Mouse (Mus musculus): ENCODE data around the gene Adipor2. TPM values are rescaled to one million over a fixed set of nuclear protein-coding genes. Genes with fewer than 3 reads are reported as not detected.
A peak's percentile ranks its signal among the peaks of the same experiment; 100 is the strongest.

The Adipor2 gene
- polyA plus RNA-seq, 1 experiment from 2014 or later, result 29.8 TPM

GRCm38 (mm10) chr6:119412588-119412987 is 4.9 kb downstream of the Adipor2 start:
- 70% methylated on average over 4 of the region's 4 CpGs for WGBS
- Histone ChIP-seq H3K4me1 (ENCODE audit: control insufficient read depth, insufficient read depth, low read length) (peaks cover 11% of the 10 kb centered on the region), H3K27ac (ENCODE audit: low read length) (no peak overlapping the region), H3K36me3 (ENCODE audit: control insufficient read depth, insufficient read depth) (no peaks in the 10 kb centered on the region), H3K9me3 (replicated peaks; ENCODE audit: control insufficient read depth, low read length) (no peaks in the 10 kb centered on the region), H3K27me3 (ENCODE audit: control insufficient read depth, insufficient read depth, low read length) (no peaks in the 10 kb centered on the region), H3K9ac (ENCODE audit: low read length) (no peak overlapping the region), H3K4me2 (ENCODE audit: low read depth, low read length) (no peak overlapping the region), H3K4me3 (ENCODE audit: low read length) (no peak overlapping the region)
- ATAC-seq (replicated peaks; ENCODE audit: extremely low read depth, insufficient read depth, low FRiP score), result no peak

- ATAC-seq (replicated peaks; ENCODE audit: extremely low read depth, insufficient read depth, low FRiP score), result no peak
- no peaks in the 10 kb centered on the region for H3K9me3 ChIP-seq (replicated peaks; ENCODE audit: control insufficient read depth, low read length)
- no peaks in the 10 kb centered on the region for H3K36me3 ChIP-seq (ENCODE audit: control insufficient read depth, insufficient read depth)
- no peak overlapping the region for H3K9ac ChIP-seq (ENCODE audit: low read length)
- no peak overlapping the region for H3K4me2 ChIP-seq (ENCODE audit: low read depth, low read length)
- peaks cover 7% of the 10 kb centered on the region; the same call in 1 of the 2 replicates for H3K4me1 ChIP-seq (ENCODE audit: control insufficient read depth, insufficient read depth, low read length)
- H3K27ac ChIP-seq (ENCODE audit: low read length), result no peak overlapping the region
- WGBS, result 82% methylated on average over 3 of the region's 3 CpGs
- H3K4me3 ChIP-seq (ENCODE audit: low read length), result no peak overlapping the region
- no peaks in the 10 kb centered on the region for H3K27me3 ChIP-seq (ENCODE audit: control insufficient read depth, insufficient read depth, low read length)
Measured at GRCm38 (mm10) chr6:119411511-119411910, 6.0 kb downstream of the Adipor2 start.

- Histone ChIP-seq H3K4me1 (ENCODE audit: control insufficient read depth, insufficient read depth, low read length) (peaks cover 7% of the 10 kb centered on the region; the same call in 1 of the 2 replicates), H3K9ac (ENCODE audit: low read length) (no peak overlapping the region), H3K27ac (ENCODE audit: low read length) (peak overlapping the region; percentile 58), H3K9me3 (replicated peaks; ENCODE audit: control insufficient read depth, low read length) (no peaks in the 10 kb centered on the region), H3K4me3 (ENCODE audit: low read length) (no peak overlapping the region), H3K4me2 (ENCODE audit: low read depth, low read length) (no peak overlapping the region), H3K36me3 (ENCODE audit: control insufficient read depth, insufficient read depth) (no peaks in the 10 kb centered on the region), H3K27me3 (ENCODE audit: control insufficient read depth, insufficient read depth, low read length) (no peaks in the 10 kb centered on the region)
- ATAC-seq (replicated peaks; ENCODE audit: extremely low read depth, insufficient read depth, low FRiP score), result peak; percentile 69; the same call in 1 of the 2 replicates
- 13% methylated on average over 1 of the region's 1 CpGs for WGBS
Measured at GRCm38 (mm10) chr6:119409766-119410165, 7.7 kb downstream of the Adipor2 start.

DNA sequence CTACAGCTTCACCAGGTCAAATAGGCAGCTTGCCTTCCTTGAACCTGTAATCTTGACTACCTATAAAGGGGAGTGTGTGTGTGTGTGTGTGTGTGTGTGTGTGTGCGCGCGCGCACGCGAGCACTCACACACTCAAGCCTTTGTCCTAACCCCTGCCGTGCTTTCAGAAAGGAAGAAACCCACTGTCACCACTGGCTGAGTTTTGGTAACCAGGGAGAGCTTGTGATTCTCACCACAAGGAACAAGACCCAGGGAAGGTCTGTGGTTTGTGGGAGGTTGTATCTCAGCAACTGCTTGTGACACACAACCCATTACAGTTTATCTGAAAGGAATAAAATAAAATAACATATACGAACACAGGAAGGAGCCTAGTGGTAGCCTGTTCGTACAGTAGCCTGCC is 8.9 kb downstream of the Adipor2 start:
- Histone ChIP-seq H3K9ac (ENCODE audit: low read length) (no peak overlapping the region), H3K9me3 (replicated peaks; ENCODE audit: control insufficient read depth, low read length) (no peaks in the 10 kb centered on the region), H3K36me3 (ENCODE audit: control insufficient read depth, insufficient read depth) (no peaks in the 10 kb centered on the region), H3K27me3 (ENCODE audit: control insufficient read depth, insufficient read depth, low read length) (no peaks in the 10 kb centered on the region), H3K27ac (ENCODE audit: low read length) (no peak overlapping the region), H3K4me1 (ENCODE audit: control insufficient read depth, insufficient read depth, low read length) (peaks cover 7% of the 10 kb centered on the region; the same call in 1 of the 2 replicates), H3K4me2 (ENCODE audit: low read depth, low read length) (no peak overlapping the region), H3K4me3 (ENCODE audit: low read length) (no peak overlapping the region)
- 77% methylated on average over 9 of the region's 9 CpGs for WGBS
- ATAC-seq (replicated peaks; ENCODE audit: extremely low read depth, insufficient read depth, low FRiP score), result no peak

GRCm38 (mm10) chr6:119407818-119408217 is 9.7 kb downstream of the Adipor2 start:
- no peaks in the 10 kb centered on the region for H3K27me3 ChIP-seq (ENCODE audit: control insufficient read depth, insufficient read depth, low read length)
- no peak for ATAC-seq (replicated peaks; ENCODE audit: extremely low read depth, insufficient read depth, low FRiP score)
- no peak overlapping the region for H3K9ac ChIP-seq (ENCODE audit: low read length)
- no peak overlapping the region for H3K4me2 ChIP-seq (ENCODE audit: low read depth, low read length)
- H3K4me1 ChIP-seq (ENCODE audit: control insufficient read depth, insufficient read depth, low read length), result peaks cover 7% of the 10 kb centered on the region; the same call in 1 of the 2 replicates
- H3K9me3 ChIP-seq (replicated peaks; ENCODE audit: control insufficient read depth, low read length), result no peaks in the 10 kb centered on the region
- 64% methylated on average over 6 of the region's 6 CpGs for WGBS
- H3K27ac ChIP-seq (ENCODE audit: low read length), result no peak overlapping the region
- no peaks in the 10 kb centered on the region for H3K36me3 ChIP-seq (ENCODE audit: control insufficient read depth, insufficient read depth)
- no peak overlapping the region for H3K4me3 ChIP-seq (ENCODE audit: low read length)

- ATAC-seq (replicated peaks; ENCODE audit: extremely low read depth, insufficient read depth, low FRiP score), result no peak
- Histone ChIP-seq H3K4me2 (ENCODE audit: low read depth, low read length) (no peak overlapping the region), H3K4me3 (ENCODE audit: low read length) (no peak overlapping the region), H3K9ac (ENCODE audit: low read length) (no peak overlapping the region), H3K27me3 (ENCODE audit: control insufficient read depth, insufficient read depth, low read length) (no peaks in the 10 kb centered on the region), H3K27ac (ENCODE audit: low read length) (no peak overlapping the region), H3K4me1 (ENCODE audit: control insufficient read depth, insufficient read depth, low read length) (peaks cover 7% of the 10 kb centered on the region; the same call in 1 of the 2 replicates), H3K9me3 (replicated peaks; ENCODE audit: control insufficient read depth, low read length) (no peaks in the 10 kb centered on the region), H3K36me3 (ENCODE audit: control insufficient read depth, insufficient read depth) (no peaks in the 10 kb centered on the region)
- 86% methylated on average over 8 of the region's 8 CpGs for WGBS
Measured at GRCm38 (mm10) chr6:119406528-119406927, 11.0 kb downstream of the Adipor2 start.

GRCm38 (mm10) chr6:119405310-119405709 is 12.2 kb downstream of the Adipor2 start:
- Histone ChIP-seq H3K4me3 (ENCODE audit: low read length) (no peak overlapping the region), H3K4me2 (ENCODE audit: low read depth, low read length) (no peak overlapping the region), H3K27ac (ENCODE audit: low read length) (no peak overlapping the region), H3K27me3 (ENCODE audit: control insufficient read depth, insufficient read depth, low read length) (no peaks in the 10 kb centered on the region), H3K9ac (ENCODE audit: low read length) (no peak overlapping the region), H3K36me3 (ENCODE audit: control insufficient read depth, insufficient read depth) (no peaks in the 10 kb centered on the region), H3K9me3 (replicated peaks; ENCODE audit: control insufficient read depth, low read length) (no peaks in the 10 kb centered on the region), H3K4me1 (ENCODE audit: control insufficient read depth, insufficient read depth, low read length) (peaks cover 7% of the 10 kb centered on the region; the same call in 1 of the 2 replicates)
- ATAC-seq (replicated peaks; ENCODE audit: extremely low read depth, insufficient read depth, low FRiP score), result no peak
- 77% methylated on average over 7 of the region's 7 CpGs for WGBS

GRCm38 (mm10) chr6:119404854-119405253 is 12.7 kb downstream of the Adipor2 start:
- Histone ChIP-seq H3K4me3 (ENCODE audit: low read length) (no peak overlapping the region), H3K9me3 (replicated peaks; ENCODE audit: control insufficient read depth, low read length) (no peaks in the 10 kb centered on the region), H3K4me2 (ENCODE audit: low read depth, low read length) (no peak overlapping the region), H3K27me3 (ENCODE audit: control insufficient read depth, insufficient read depth, low read length) (no peaks in the 10 kb centered on the region), H3K27ac (ENCODE audit: low read length) (no peak overlapping the region), H3K9ac (ENCODE audit: low read length) (no peak overlapping the region), H3K36me3 (ENCODE audit: control insufficient read depth, insufficient read depth) (no peaks in the 10 kb centered on the region), H3K4me1 (ENCODE audit: control insufficient read depth, insufficient read depth, low read length) (peaks cover 3% of the 10 kb centered on the region; the same call in 1 of the 2 replicates)
- WGBS, result 92% methylated on average over 4 of the region's 4 CpGs
- ATAC-seq (replicated peaks; ENCODE audit: extremely low read depth, insufficient read depth, low FRiP score), result no peak

DNA sequence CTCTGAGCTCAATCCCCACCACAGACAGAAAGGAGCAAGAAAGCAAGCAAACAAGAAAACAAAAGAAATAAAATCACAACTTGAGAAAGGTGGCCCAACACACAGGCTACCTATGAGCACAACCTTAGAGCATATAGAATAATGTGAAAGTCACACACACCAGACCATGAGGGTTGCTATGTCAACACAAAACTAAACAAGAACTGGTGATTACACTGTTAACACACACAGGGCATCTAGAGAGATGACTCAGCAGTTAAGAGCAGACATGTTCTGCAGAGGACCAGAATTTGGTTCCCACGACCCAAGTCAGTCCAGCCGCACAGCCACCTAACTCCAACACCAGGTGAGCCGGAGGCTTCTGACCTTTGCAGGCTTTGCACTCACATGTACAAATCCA is 14.5 kb downstream of the Adipor2 start:
- Histone ChIP-seq H3K4me3 (ENCODE audit: low read length) (no peak overlapping the region), H3K36me3 (ENCODE audit: control insufficient read depth, insufficient read depth) (no peaks in the 10 kb centered on the region), H3K27me3 (ENCODE audit: control insufficient read depth, insufficient read depth, low read length) (no peaks in the 10 kb centered on the region), H3K27ac (ENCODE audit: low read length) (no peak overlapping the region), H3K9me3 (replicated peaks; ENCODE audit: control insufficient read depth, low read length) (no peaks in the 10 kb centered on the region), H3K4me2 (ENCODE audit: low read depth, low read length) (no peak overlapping the region), H3K9ac (ENCODE audit: low read length) (no peak overlapping the region), H3K4me1 (ENCODE audit: control insufficient read depth, insufficient read depth, low read length) (no peaks in the 10 kb centered on the region)
- 87% methylated on average over 3 of the region's 3 CpGs for WGBS
- no peak for ATAC-seq (replicated peaks; ENCODE audit: extremely low read depth, insufficient read depth, low FRiP score)
